Mouse (Mus musculus) right cerebral cortex, postnatal 14 days (tissue): Measurements from ENCODE around the gene Ubxn10.

Source experiments
- DNase-seq: peaks from one replicate; pipeline ENCODE4 v3.0.0; 2022

Ubxn10 gene

GRCm38 (mm10) chr4:138700184-138700982 lies 36.6 kb downstream of the Ubxn10 start:
- peak; percentile 55 for DNase-seq

GRCm38 (mm10) chr4:138698296-138698695 lies 38.7 kb downstream of the Ubxn10 start:
- DNase-seq, result no peak

GRCm38 (mm10) chr4:138697166-138697860 lies 39.7 kb downstream of the Ubxn10 start:
- DNase-seq, result no peak

- DNase-seq, result no peak
Measured at GRCm38 (mm10) chr4:138696720-138697119, 40.2 kb downstream of the Ubxn10 start.

- DNase-seq, result no peak
Measured at GRCm38 (mm10) chr4:138693043-138693692, 43.8 kb downstream of the Ubxn10 start.

GRCm38 (mm10) chr4:138691443-138692181 lies 45.4 kb downstream of the Ubxn10 start:
- peak; percentile 40 for DNase-seq

- no peak for DNase-seq
Measured at GRCm38 (mm10) chr4:138690561-138690960, 46.4 kb downstream of the Ubxn10 start.

GRCm38 (mm10) chr4:138689094-138689512 lies 47.9 kb downstream of the Ubxn10 start:
- DNase-seq, result no peak

GRCm38 (mm10) chr4:138685813-138686212 lies 51.2 kb downstream of the Ubxn10 start:
- DNase-seq, result no peak

GRCm38 (mm10) chr4:138682760-138683159 lies 54.2 kb downstream of the Ubxn10 start:
- DNase-seq, result no peak

GRCm38 (mm10) chr4:138680124-138680523 lies 56.8 kb downstream of the Ubxn10 start:
- DNase-seq, result no peak

GRCm38 (mm10) chr4:138677579-138677978 lies 59.4 kb downstream of the Ubxn10 start:
- peak; percentile 85 for DNase-seq

GRCm38 (mm10) chr4:138676480-138676879 lies 60.5 kb downstream of the Ubxn10 start:
- DNase-seq, result no peak

GRCm38 (mm10) chr4:138672160-138672559 lies 64.8 kb downstream of the Ubxn10 start:
- no peak for DNase-seq

GRCm38 (mm10) chr4:138670093-138670889 lies 66.7 kb downstream of the Ubxn10 start:
- DNase-seq, result no peak

GRCm38 (mm10) chr4:138666521-138666920 lies 70.4 kb downstream of the Ubxn10 start:
- DNase-seq, result no peak

GRCm38 (mm10) chr4:138659936-138660602 lies 76.9 kb downstream of the Ubxn10 start:
- peak; percentile 32 for DNase-seq
